25 mouse cellular contexts compared by ENCODE assay signal in genomic region chr1:118948407-118948806, GRCm38 (mm10).
"Had no signal": no experiment of that assay in that cellular context is flagged by ENCODE, and none has a peak within 500 bp of the region (broad histone marks: within the 10 kb centered on the region; RNA-seq: fewer than 3 reads in every experiment).

No protein-coding gene starts in this region.

- H3K4me3 ChIP-seq: heart, embryonic 13.5 days; heart, embryonic 15.5 days; hindbrain, embryonic 10.5 days; hindbrain, embryonic 12.5 days; intestine, embryonic 15.5 days; layer of hippocampus, adult 2 months; left cerebral cortex, adult 2 months; limb, embryonic 10.5 days; limb, embryonic 12.5 days; liver, embryonic 13.5 days; liver, embryonic 15.5 days had no signal

- H3K4me2 ChIP-seq: heart, embryonic 11.5 days; heart, embryonic 13.5 days; heart, embryonic 15.5 days; hindbrain, embryonic 12.5 days; hindbrain, embryonic 14.5 days; intestine, embryonic 15.5 days; limb, embryonic 12.5 days; liver, embryonic 11.5 days; liver, embryonic 13.5 days; liver, embryonic 15.5 days had no signal

- H3K9ac ChIP-seq: heart, embryonic 13.5 days; heart, embryonic 15.5 days; hindbrain, embryonic 12.5 days; hindbrain, embryonic 14.5 days; intestine, embryonic 15.5 days; limb, embryonic 12.5 days; liver, embryonic 13.5 days; liver, embryonic 15.5 days had no signal

- H3K4me1 ChIP-seq: heart, embryonic 15.5 days; hindbrain, embryonic 10.5 days; hindbrain, embryonic 12.5 days; intestine, embryonic 15.5 days; liver, embryonic 13.5 days; liver, embryonic 15.5 days had no signal

- H3K36me3 ChIP-seq: heart, embryonic 15.5 days; intestine, embryonic 15.5 days; liver, embryonic 13.5 days; liver, embryonic 15.5 days had no signal

- H3K27ac ChIP-seq: heart, embryonic 13.5 days; heart, embryonic 15.5 days; hindbrain, embryonic 10.5 days; hindbrain, embryonic 12.5 days; hindbrain, embryonic 14.5 days; intestine, embryonic 15.5 days; layer of hippocampus, adult 2 months; left cerebral cortex, adult 2 months; limb, embryonic 10.5 days; limb, embryonic 12.5 days; liver, embryonic 13.5 days; liver, embryonic 15.5 days had no signal

- H3K9me3 ChIP-seq: heart, embryonic 13.5 days; heart, embryonic 15.5 days; hindbrain, embryonic 10.5 days; hindbrain, embryonic 12.5 days; intestine, embryonic 15.5 days; limb, embryonic 10.5 days; liver, embryonic 13.5 days; liver, embryonic 15.5 days had no signal

- ATAC-seq: hindbrain, embryonic 16.5 days; inflammation-experienced regulatory T-cells, adult 6 months; intestine, embryonic 15.5 days; intestine, postnatal 0 days had no signal

- H3K27me3 ChIP-seq: heart, embryonic 13.5 days; heart, embryonic 15.5 days; hindbrain, embryonic 12.5 days; intestine, embryonic 15.5 days; limb, embryonic 12.5 days; liver, embryonic 13.5 days; liver, embryonic 15.5 days had no signal

- DNase-seq: heart, postnatal 14 days; heart, postnatal 4 days; kidney, adult 18-20 months; kidney, adult 8-10 months; kidney, postnatal 10 days; kidney, postnatal 25 days; kidney, postnatal 4 days; liver; liver, embryonic 13.5 days had no signal
